ENCODE assay signal across 8 mouse cellular contexts in the genomic region with DNA sequence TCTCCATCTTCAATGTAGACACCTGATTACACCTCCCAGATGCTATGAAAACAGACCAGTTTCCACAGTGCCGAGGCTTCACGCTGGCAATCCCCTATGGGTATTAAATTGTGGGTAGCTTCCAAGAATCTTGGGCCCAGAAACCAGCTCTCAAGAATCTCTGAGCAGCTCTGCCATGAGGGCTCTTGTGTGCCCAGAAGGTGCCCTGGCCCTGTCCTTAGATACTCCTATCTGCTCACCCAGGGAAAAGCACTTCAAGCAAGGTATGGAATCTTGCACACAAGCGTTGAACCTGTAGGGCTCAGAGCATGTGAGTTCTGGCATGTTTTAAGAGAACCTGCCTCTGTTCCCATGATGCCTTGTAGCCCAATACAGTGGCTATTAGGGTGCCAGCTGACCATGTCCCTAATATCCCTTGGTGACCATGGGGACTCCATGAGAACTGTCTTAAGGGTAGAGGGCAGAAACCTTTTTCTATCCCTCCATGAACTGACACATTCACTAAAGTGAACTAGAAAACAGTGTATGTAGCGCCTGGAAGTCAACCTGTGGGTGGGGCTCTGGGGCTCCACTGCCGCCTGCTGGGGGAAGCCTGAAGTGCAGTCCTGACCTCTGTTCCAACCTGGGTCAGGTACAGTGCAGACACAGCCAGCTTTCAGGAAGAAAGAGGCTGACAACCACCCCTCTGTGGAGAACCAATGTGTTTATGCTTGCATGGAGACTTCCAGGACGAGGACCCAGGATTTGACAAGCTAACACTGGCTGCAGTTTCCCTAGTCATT. TPM values are rescaled to one million over a fixed set of nuclear protein-coding genes. Genes with fewer than 3 reads are reported as not detected.
A peak's percentile ranks its signal among the peaks of the same experiment; 100 is the strongest.
DNase-seq lines count a peak whose midpoint lies in the region; TF ChIP-seq lines count a peak whose summit lies in the region.

No protein-coding gene starts in this region.

- TF ChIP-seq POLR2A in embryonic fibroblast, embryonic 13.5 days (IDR thresholded peaks at IDR 0.05; ENCODE audit: low read depth, low read length) = no peak

- no peak overlapping the region for H3K27ac ChIP-seq in embryonic fibroblast, embryonic 13.5 days (ENCODE audit: insufficient read depth, low read length)

- H3K4me1 ChIP-seq in embryonic fibroblast, embryonic 13.5 days (ENCODE audit: control insufficient read depth, insufficient read depth, low read length) = no peaks in the 10 kb centered on the region

- 0 out of 2 replicates have a peak, but pooled peaks have one; percentile 24 for TF ChIP-seq CTCF in embryonic fibroblast, embryonic 13.5 days (IDR thresholded peaks at IDR 0.05; ENCODE audit: borderline replicate concordance, insufficient read depth, low read length)

- no peak overlapping the region for H3K4me3 ChIP-seq in embryonic fibroblast, embryonic 13.5 days (ENCODE audit: insufficient read depth, low read length)

- DNase-seq in cerebellum, adult 18-20 months = peak; percentile 63 to 78
- no peak for DNase-seq in cerebellum, adult 11-12 months
- peak; percentile 69 for DNase-seq in 3T3-L1 (ENCODE audit: low read depth, low spot score)
- DNase-seq in adrenal gland, postnatal 10 days = peak; percentile 87
- DNase-seq in kidney, adult 8-10 months = peak; percentile 63 to 86
- peak; percentile 75 for DNase-seq in lung, postnatal 14 days
- DNase-seq in spleen, adult 18-20 months = peak; percentile 59 to 84

RNA-seq across cellular contexts. Expression of a gene that starts 25.8 kb away (rescaled TPM):
- 1 to 10 TPM in 1 of 2 experiments, under 1 TPM in 1; 0.72 to 1.7 TPM for total RNA-seq in adrenal gland, postnatal 10 days (2021)
- polyA plus RNA-seq in embryonic fibroblast, embryonic 13.5 days (2011; ENCODE audit: insufficient read length, low read depth, missing spikeins) = 0.16 and 0.17 TPM in 2 replicates
